Mouse (Mus musculus) embryonic facial prominence, embryonic 11.5 days (tissue): ENCODE results near the gene Fam43a. TPM values are rescaled to one million over a fixed set of nuclear protein-coding genes. Genes with fewer than 3 reads are reported as not detected.

Source experiments
- ATAC-seq: fragments of 200-750 bp; cut with Nextera tagmentation; replicated peaks from 2 replicates; pipeline ENCODE4 v1.8.0; 2017; ENCODE audit warnings: low read depth; ENCODE audit not compliant: insufficient number of reproducible peaks, low FRiP score, low TSS enrichment
- DNase-seq: peaks from one replicate; pipeline ENCODE4 v3.0.0-alpha.2; 2015; ENCODE audit warnings: low spot score
- H3K27ac ChIP-seq: fragments of 300-500 bp; sonication (generic); replicated peaks from 2 replicates; pipeline ENCODE4 v1.5.1; 2014; ENCODE audit warnings: mild to moderate bottlenecking, low read depth, low read length, control low read depth
- H3K27me3 ChIP-seq: fragments of 300-500 bp; sonication (generic); 2 replicates; pipeline ENCODE4 v1.6.1; 2014; ENCODE audit warnings: mild to moderate bottlenecking, low read length, moderate library complexity, mixed read lengths; ENCODE audit not compliant: control insufficient read depth, insufficient read depth
- H3K36me3 ChIP-seq: fragments of 300-500 bp; sonication (generic); replicated peaks from 2 replicates; pipeline ENCODE4 v1.6.1; 2014; ENCODE audit warnings: low read depth, mild to moderate bottlenecking, low read length, moderate library complexity, mixed read lengths; ENCODE audit not compliant: control insufficient read depth, insufficient read depth
- H3K4me1 ChIP-seq: fragments of 300-500 bp; sonication (generic); 2 replicates; pipeline ENCODE4 v1.6.1; 2014; ENCODE audit warnings: low read length, mixed read lengths; ENCODE audit not compliant: control insufficient read depth, insufficient read depth
- H3K4me2 ChIP-seq: fragments of 300-500 bp; sonication (generic); 2 replicates; pipeline ENCODE4 v1.6.1; 2014; ENCODE audit warnings: low read depth, mild to moderate bottlenecking, control low read depth, low read length, moderate library complexity
- H3K4me3 ChIP-seq: fragments of 300-500 bp; sonication (generic); 2 replicates; pipeline ENCODE4 v1.5.1; 2014; ENCODE audit warnings: low read depth, low read length, control low read depth
- H3K9ac ChIP-seq: fragments of 300-500 bp; sonication (generic); replicated peaks from 2 replicates; pipeline ENCODE4 v1.6.1; 2014; ENCODE audit warnings: mild to moderate bottlenecking, control low read depth, low read length
- H3K9me3 ChIP-seq: fragments of 300-500 bp; sonication (generic); replicated peaks from 2 replicates; pipeline ENCODE4 v1.6.1; 2016; ENCODE audit warnings: mild to moderate bottlenecking, low read length, inconsistent platforms, mixed read lengths; ENCODE audit not compliant: control insufficient read depth
- WGBS: fragments of 180-500 bp; shearing (Covaris S2); extraction: QIAGEN DNeasy Blood & Tissue Kit; methylation state at CpG from one replicate; pipeline ENCODE4 v1.1.7; 2014; 5-methylcytosine and 5-hydroxymethylcytosine counted together
- polyA plus RNA-seq: library from polyadenylated mRNA; unstranded; fragments of >200 nt; fragmentation: Nextera tagmentation; extraction: Ambion mirVana; gene quantifications from 2 replicates; pipeline ENCODE4 v1.2.1, GENCODE M21; 2014

Gene Fam43a
- polyA plus RNA-seq, 1 experiment from 2014 or later, result 10.4 TPM

DNA sequence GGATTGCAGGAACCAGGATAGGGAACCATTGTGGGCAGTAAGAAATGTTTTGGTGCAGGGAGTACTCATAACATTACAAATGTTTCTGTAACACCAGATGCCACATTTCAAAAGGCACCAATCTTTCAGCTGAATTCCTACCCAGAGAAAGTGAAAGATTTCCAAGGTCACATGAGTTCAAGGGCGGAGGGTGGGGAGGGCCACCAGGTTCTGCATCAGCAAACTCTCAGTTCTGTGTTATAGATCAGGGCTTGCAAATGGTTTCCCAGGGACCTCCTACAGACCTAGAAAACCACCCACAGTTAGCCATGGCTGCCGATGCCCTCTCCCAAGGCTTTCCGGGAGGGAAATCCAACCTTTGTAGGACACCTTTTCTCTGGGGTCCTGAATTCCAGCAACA, 8.3 kb downstream of the Fam43a start:
- Histone ChIP-seq H3K9ac (no peak overlapping the region), H3K27me3 (no peaks in the 10 kb centered on the region), H3K36me3 (no peaks in the 10 kb centered on the region), H3K4me1 (peaks cover 10% of the 10 kb centered on the region), H3K4me3 (no peak overlapping the region), H3K9me3 (no peaks in the 10 kb centered on the region), H3K4me2 (no peak overlapping the region), H3K27ac (no peak overlapping the region)
- DNase-seq, result no peak
- WGBS, result 69% methylated on average over 3 of the region's 3 CpGs
- ATAC-seq, result no peak

DNA sequence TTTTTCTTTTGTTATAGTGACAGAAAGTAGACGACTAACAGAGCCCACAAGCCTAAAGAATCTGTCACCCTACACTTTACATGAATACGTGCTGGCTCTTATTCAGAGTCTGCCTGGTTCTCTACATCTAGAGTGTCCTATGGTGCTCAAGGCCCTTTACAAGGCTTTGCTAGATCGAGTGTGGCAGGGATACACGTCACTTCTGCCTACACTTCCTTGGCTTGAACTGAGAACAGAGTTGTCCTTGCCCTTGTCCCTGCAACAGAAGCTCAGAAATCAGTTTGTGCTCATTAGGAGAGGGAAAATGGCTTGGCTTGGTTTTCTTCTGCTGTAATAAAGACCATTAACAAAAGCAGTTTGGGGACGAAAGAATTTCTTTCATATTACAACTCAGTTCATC, 11.8 kb downstream of the Fam43a start:
- Histone ChIP-seq H3K4me1 (no peaks in the 10 kb centered on the region), H3K4me3 (no peak overlapping the region), H3K9ac (no peak overlapping the region), H3K36me3 (no peaks in the 10 kb centered on the region), H3K4me2 (no peak overlapping the region), H3K27me3 (no peaks in the 10 kb centered on the region), H3K27ac (no peak overlapping the region), H3K9me3 (no peaks in the 10 kb centered on the region)
- DNase-seq (no peak), ATAC-seq (no peak)
- 74% methylated on average over 5 of the region's 5 CpGs for WGBS

DNA sequence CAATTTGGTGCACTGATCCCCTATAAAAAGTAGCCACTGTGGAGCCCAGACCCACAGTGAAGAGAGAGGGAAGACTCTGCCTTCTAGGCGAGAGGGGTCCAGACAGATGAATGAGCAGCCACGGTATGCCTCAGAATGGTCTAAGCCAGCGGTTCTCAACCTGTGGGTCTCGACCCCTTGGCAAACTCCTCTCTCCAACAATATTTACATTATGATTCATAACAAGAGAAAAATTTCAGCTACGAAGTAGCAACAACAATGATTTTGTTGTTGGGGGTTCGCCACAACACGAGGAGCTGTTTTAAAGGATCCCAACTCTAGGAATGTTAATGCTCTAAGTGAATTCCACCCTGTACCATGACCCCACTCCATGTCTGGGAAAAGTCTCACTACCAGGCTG, 13.6 kb downstream of the Fam43a start:
- Histone ChIP-seq H3K27ac (no peak overlapping the region), H3K4me3 (no peak overlapping the region), H3K9me3 (no peaks in the 10 kb centered on the region), H3K27me3 (no peaks in the 10 kb centered on the region), H3K9ac (no peak overlapping the region), H3K36me3 (no peaks in the 10 kb centered on the region), H3K4me1 (no peaks in the 10 kb centered on the region), H3K4me2 (no peak overlapping the region)
- WGBS, result 77% methylated on average over 7 of the region's 7 CpGs
- ATAC-seq (no peak), DNase-seq (no peak)

DNA sequence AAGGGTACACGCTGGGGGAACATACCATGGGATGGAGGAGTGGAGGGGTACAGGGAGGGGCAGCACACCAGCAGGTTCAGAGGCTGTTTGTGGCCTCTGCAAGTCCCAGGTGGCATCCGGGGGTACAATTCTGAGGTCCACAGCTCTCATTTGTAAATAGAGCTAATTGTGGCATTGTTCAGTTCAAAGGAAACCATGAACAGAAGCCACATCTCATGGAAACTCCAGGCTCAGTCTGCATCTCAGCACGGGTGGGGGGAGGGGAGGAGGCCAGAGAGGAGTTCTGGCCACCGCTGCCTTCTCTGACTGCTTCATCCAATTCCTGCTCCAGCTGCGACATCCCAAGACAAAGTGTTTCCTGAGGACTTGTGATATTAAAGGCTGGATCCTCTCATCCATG, 14.6 kb downstream of the Fam43a start:
- no peaks in the 10 kb centered on the region for H3K9me3 ChIP-seq

DNA sequence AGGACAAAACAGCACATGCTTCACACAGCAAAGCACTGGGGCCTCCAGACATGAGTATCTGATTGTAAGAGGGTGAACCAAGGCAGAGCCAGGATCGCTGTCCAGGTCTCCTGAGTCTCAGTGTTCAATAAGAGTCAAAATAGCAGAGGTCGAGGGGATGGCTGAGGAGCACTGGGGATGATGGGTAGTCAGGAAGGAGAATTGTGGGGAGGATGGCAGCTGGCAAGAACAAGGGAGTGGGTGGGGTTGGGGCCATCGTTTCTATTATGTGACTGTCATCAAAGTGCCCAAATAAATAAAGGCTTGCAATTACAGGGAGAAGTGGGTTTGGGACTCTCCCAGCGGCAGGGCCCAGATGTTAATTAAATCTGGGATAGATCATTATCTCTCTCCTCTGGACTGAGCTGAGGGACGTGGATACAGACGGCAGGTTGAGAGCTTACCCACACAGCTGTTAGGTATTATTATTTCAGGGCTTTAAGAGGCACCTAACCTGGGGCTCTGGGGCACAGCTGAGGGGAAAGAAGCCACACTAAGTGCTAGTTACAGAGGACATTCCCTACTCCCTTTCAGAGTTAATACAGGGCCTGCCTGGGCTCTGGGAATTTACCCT, 15.3 kb downstream of the Fam43a start:
- Histone ChIP-seq H3K4me3 (no peak overlapping the region), H3K4me1 (no peaks in the 10 kb centered on the region), H3K9me3 (no peaks in the 10 kb centered on the region), H3K4me2 (no peak overlapping the region), H3K36me3 (no peaks in the 10 kb centered on the region), H3K9ac (no peak overlapping the region), H3K27ac (no peak overlapping the region), H3K27me3 (no peaks in the 10 kb centered on the region)
- no peak for ATAC-seq
- no peak for DNase-seq
- 24% methylated on average over 6 of the region's 6 CpGs for WGBS

More for the DNA sequence above, 14.6 kb downstream of the Fam43a start:
- Histone ChIP-seq H3K4me1 (no peaks in the 10 kb centered on the region), H3K9ac (no peak overlapping the region), H3K4me3 (no peak overlapping the region), H3K27me3 (no peaks in the 10 kb centered on the region), H3K4me2 (no peak overlapping the region), H3K36me3 (no peaks in the 10 kb centered on the region), H3K27ac (no peak overlapping the region)
- 27% methylated on average over 5 of the region's 5 CpGs for WGBS
- DNase-seq (no peak), ATAC-seq (no peak)

DNA sequence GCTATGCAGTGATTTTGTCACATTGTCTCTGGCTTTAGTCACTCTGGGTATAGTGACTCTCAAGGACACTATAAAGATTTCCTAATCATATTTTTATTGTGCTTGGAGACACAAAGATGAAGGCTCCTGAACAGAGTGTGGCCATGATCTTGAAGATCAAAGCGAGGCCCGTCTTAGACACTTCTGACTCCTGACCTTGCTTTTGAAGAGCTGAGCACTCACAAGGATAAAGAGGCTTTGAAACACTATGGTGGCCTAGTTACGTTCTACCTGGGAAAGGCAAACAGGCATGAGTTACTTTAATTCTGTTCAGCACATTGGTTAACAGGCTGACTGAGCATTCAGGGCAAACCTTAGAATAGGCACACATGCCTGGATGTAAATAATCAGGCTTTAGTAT, 16.8 kb downstream of the Fam43a start:
- Histone ChIP-seq H3K27me3 (no peaks in the 10 kb centered on the region), H3K36me3 (no peaks in the 10 kb centered on the region), H3K27ac (no peak overlapping the region), H3K9ac (no peak overlapping the region), H3K4me2 (no peak overlapping the region), H3K9me3 (no peaks in the 10 kb centered on the region), H3K4me3 (no peak overlapping the region), H3K4me1 (no peaks in the 10 kb centered on the region)
- WGBS, result 76% methylated on average over 3 of the region's 3 CpGs
- DNase-seq (no peak), ATAC-seq (no peak)

DNA sequence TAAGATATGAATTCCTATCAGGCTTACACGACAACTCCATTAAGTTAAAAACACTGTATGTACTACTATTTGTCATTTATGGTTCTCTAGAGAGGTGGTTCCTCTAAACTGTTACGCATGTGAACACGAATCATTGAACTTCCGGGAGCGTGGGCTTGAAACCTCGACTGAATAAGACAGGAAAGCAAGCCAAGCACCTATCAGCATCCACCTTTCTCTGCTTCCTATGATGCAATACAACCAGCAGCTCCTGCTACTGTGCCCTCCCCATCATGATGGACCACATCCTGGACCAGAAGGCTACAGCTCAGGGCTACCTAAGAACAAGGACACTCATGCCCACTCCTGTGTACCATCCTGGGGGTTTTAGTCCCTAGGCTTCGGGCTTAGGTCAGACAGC, 24.1 kb downstream of the Fam43a start:
- H3K4me2 ChIP-seq, result no peak overlapping the region
- H3K27me3 ChIP-seq, result no peaks in the 10 kb centered on the region
- no peak overlapping the region for H3K27ac ChIP-seq
- DNase-seq (no peak), ATAC-seq (no peak)
- no peaks in the 10 kb centered on the region for H3K36me3 ChIP-seq
- H3K4me3 ChIP-seq, result no peak overlapping the region
- no peaks in the 10 kb centered on the region for H3K9me3 ChIP-seq
- H3K9ac ChIP-seq, result no peak overlapping the region
- no peaks in the 10 kb centered on the region for H3K4me1 ChIP-seq
- 84% methylated on average over 7 of the region's 7 CpGs for WGBS

DNA sequence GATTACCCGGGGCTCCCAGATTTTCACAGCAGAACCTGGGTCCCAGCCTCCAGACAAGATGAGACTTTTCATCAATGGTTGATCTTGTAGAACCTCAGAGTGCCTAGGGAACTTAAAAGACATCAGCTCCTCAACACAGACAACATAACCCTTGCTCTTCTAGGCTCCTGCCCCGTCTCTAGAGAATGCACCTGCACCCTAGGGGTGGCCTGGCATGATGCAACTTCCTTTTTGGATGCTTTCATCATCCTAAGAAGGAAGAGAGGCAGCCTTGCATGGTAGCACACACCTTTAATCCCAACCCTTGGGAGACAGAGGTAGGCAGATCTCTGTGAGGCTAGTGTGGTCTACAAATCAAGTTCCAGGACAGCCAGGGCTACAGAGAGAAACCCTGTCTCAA, 25.1 kb downstream of the Fam43a start:
- 81% methylated on average over 2 of the region's 2 CpGs for WGBS
- Histone ChIP-seq H3K27ac (no peak overlapping the region), H3K36me3 (no peaks in the 10 kb centered on the region), H3K27me3 (no peaks in the 10 kb centered on the region), H3K9me3 (no peaks in the 10 kb centered on the region), H3K9ac (no peak overlapping the region), H3K4me1 (no peaks in the 10 kb centered on the region), H3K4me3 (no peak overlapping the region), H3K4me2 (no peak overlapping the region)
- ATAC-seq, result no peak
- no peak for DNase-seq
